Mouse (Mus musculus) G1E (cell line): ENCODE results near the gene Xrcc3.

ENCODE experiments used
- CTCF ChIP-seq: IDR thresholded peaks from 2 replicates; pipeline ENCODE4 v1.5.1; 2012; ENCODE audit warnings: low read depth, low read length, inconsistent platforms, mixed read lengths
- POLR2AphosphoS5 ChIP-seq: IDR thresholded peaks from 2 replicates; pipeline ENCODE4 v1.6.1; 2012; ENCODE audit warnings: low read depth, low read length, inconsistent platforms; ENCODE audit not compliant: insufficient replicate concordance
- TAL1 ChIP-seq: conservative IDR thresholded peaks from 2 replicates; pipeline ENCODE4 v1.6.1; 2012; ENCODE audit warnings: low read depth, low read length, inconsistent platforms, mixed read lengths

DNA sequence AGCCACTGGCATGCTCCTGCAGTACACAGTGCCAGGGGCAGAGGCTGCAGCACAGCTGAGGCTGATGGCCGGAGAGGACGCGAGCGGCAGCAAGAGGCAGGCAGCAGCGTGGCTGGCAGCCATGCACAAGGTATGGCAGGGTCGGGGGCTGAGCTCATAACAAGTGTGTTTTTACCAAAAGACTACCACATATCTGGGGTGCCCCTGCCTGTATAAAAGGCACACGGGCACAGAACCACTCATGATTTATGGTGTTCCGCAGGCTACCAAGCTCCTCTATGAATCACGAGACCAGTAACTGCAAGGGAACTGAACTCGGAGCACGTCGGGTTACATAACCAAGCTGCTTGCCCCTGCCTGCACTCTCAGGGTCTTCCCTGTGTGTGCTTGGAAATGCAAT, 13.9 kb upstream of the Xrcc3 start:
- TF ChIP-seq CTCF (no peak), POLR2AphosphoS5 (no peak), TAL1 (no peak)
